Mouse (Mus musculus): Measurements from ENCODE around the gene Atox1. TPM values are rescaled to one million over a fixed set of nuclear protein-coding genes. Genes with fewer than 3 reads are reported as not detected.

Gene Atox1
- polyA plus RNA-seq, 1 experiment, result not detected

DNA sequence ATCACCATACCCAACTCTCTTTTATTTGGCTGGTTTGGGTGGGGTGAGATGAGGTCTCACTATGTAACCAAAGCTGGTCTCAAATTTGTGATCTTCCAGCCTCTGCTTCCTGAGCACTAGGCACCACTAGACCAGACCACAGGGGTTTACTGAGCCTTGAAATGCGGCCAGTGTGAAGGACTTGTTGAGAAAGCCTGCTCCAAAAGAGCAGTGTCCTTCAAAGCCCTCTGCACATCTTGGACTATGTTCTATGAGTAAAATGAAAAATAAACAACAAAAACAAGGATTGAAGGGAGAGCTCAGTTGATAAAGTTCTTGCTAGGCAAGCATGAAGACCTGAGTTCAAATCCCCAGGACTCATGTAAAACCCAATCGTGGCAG is 47.6 kb downstream of the Atox1 start:
- 91% methylated on average over 2 of the region's 2 CpGs for WGBS
- Histone ChIP-seq H3K4me1 (ENCODE audit: control insufficient read depth, insufficient read depth, low read length) (peaks cover 4% of the 10 kb centered on the region), H3K4me3 (ENCODE audit: insufficient read depth, low read depth, low read length) (no peak overlapping the region), H3K27ac (ENCODE audit: insufficient read depth, low read depth, low read length) (no peak overlapping the region)
- TF ChIP-seq POLR2A (IDR thresholded peaks at IDR 0.05; ENCODE audit: insufficient read depth, low read depth, low read length) (no peak), CTCF (IDR thresholded peaks at IDR 0.05; ENCODE audit: insufficient read depth, low read depth, low read length) (no peak)

DNA sequence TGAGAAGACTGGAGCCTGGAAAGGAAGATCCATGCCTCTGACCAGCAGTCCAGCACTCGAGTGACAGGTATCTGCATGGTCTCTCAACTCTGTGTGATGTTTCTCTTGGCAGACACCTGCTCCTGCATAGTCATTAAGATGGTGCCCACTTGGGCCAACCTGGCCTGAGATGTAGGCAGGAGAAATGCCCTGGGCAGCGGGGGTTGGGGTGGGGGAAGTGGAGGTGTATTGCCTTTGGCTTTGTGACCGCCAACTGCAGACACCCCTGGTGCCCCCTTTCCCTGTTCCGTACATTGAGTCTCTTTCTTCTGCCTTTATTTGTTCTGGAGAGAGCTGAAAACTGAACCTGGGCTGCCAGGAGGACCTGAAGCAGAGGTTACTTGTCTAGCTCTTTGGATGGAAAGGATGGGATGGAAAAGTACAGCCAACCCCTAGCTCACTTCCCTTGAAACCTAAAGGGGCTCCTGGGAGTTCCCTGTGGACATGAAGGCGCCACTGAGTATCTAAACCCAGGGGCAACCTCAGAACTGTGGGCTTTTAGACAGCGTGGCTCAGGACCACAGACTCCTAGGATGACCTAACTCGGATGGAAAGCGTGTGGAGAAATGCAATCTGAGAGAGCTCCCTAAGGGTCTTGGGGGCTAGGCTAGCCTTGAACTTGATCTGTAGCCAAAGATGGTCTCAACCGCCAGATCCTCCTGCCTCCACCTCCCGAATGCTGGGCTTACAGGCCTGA is 48.2 kb downstream of the Atox1 start:
- Histone ChIP-seq H3K27ac (ENCODE audit: insufficient read depth, low read depth, low read length) (no peak overlapping the region), H3K4me1 (ENCODE audit: control insufficient read depth, insufficient read depth, low read length) (peaks cover 3% of the 10 kb centered on the region), H3K4me3 (ENCODE audit: insufficient read depth, low read depth, low read length) (no peak overlapping the region)
- WGBS, result 92% methylated on average over 10 of the region's 10 CpGs
- TF ChIP-seq POLR2A (IDR thresholded peaks at IDR 0.05; ENCODE audit: insufficient read depth, low read depth, low read length), result no peak
- TF ChIP-seq CTCF (IDR thresholded peaks at IDR 0.05; ENCODE audit: insufficient read depth, low read depth, low read length), result no peak

DNA sequence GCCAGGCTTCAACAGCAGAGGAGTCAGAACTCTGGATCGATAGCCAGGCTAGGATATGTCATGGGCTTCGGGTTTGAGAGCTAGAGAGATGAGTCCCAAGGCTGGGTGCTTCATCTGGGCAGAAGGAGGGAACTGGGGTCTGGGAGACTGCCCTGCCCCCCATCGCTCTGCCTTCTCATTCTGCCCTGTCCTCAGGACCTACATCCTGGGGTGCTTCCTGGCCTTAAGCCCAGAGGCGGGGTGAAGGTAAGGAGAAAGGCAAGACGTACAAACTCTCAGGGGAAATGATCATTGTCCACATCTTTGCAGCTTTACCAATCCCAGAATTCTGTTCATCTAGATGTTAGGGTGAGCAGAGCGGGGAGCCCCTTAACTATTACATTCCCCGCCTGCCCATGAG is 49.0 kb downstream of the Atox1 start:
- Histone ChIP-seq H3K4me3 (ENCODE audit: insufficient read depth, low read depth, low read length) (no peak overlapping the region), H3K4me1 (ENCODE audit: control insufficient read depth, insufficient read depth, low read length) (no peaks in the 10 kb centered on the region), H3K27ac (ENCODE audit: insufficient read depth, low read depth, low read length) (no peak overlapping the region)
- WGBS, result 80% methylated on average over 7 of the region's 7 CpGs
- TF ChIP-seq POLR2A (IDR thresholded peaks at IDR 0.05; ENCODE audit: insufficient read depth, low read depth, low read length) (no peak), CTCF (IDR thresholded peaks at IDR 0.05; ENCODE audit: insufficient read depth, low read depth, low read length) (no peak)

DNA sequence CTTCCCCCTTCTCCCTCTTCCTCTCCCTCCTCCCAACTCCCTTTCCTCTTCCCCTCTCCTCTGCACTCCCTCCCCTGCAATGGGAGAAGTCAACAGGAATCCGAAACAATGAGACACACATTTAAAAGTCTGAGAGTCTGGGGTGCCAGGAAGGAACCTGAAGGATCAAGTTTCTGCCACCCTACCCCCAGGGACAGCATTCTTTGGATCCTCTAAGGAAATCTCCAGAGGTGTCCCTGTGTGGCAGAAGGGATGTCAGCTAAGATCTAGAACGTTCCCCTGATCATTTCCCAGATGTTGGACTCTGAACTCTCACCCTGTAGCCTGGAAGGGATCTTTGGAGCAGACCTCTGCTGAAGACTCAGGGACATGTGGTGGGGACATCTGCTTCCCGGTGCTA is 50.5 kb downstream of the Atox1 start:
- H3K4me1 ChIP-seq (ENCODE audit: control insufficient read depth, insufficient read depth, low read length), result no peaks in the 10 kb centered on the region
- 79% methylated on average over 3 of the region's 3 CpGs for WGBS
- H3K4me3 ChIP-seq (ENCODE audit: insufficient read depth, low read depth, low read length), result no peak overlapping the region
- TF ChIP-seq CTCF (IDR thresholded peaks at IDR 0.05; ENCODE audit: insufficient read depth, low read depth, low read length), result no peak
- TF ChIP-seq POLR2A (IDR thresholded peaks at IDR 0.05; ENCODE audit: insufficient read depth, low read depth, low read length), result no peak
- no peak overlapping the region for H3K27ac ChIP-seq (ENCODE audit: insufficient read depth, low read depth, low read length)

DNA sequence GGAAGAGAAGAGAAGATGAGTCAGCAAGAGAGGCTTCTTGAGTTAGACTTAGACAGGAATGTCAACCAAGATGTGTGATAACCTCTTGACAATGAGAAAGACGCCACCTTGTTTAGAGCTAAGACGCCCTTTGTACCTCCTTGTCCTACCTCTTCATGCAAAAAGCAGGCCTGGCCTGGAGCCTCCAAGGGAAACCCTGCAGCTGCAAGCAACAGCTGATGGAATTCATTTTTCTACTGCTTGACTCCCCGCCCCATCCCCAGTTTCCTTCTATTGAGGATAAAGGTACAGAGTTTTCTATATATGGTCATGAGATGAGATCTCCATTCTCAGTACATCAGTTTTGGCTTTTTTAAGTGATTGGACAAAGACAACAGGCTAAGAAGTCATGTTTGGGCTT is 51.0 kb downstream of the Atox1 start:
- Histone ChIP-seq H3K4me3 (ENCODE audit: insufficient read depth, low read depth, low read length) (no peak overlapping the region), H3K27ac (ENCODE audit: insufficient read depth, low read depth, low read length) (no peak overlapping the region), H3K4me1 (ENCODE audit: control insufficient read depth, insufficient read depth, low read length) (no peaks in the 10 kb centered on the region)
- 88% methylated on average over 3 of the region's 3 CpGs for WGBS
- no peak for TF ChIP-seq POLR2A (IDR thresholded peaks at IDR 0.05; ENCODE audit: insufficient read depth, low read depth, low read length)
- no peak for TF ChIP-seq CTCF (IDR thresholded peaks at IDR 0.05; ENCODE audit: insufficient read depth, low read depth, low read length)

DNA sequence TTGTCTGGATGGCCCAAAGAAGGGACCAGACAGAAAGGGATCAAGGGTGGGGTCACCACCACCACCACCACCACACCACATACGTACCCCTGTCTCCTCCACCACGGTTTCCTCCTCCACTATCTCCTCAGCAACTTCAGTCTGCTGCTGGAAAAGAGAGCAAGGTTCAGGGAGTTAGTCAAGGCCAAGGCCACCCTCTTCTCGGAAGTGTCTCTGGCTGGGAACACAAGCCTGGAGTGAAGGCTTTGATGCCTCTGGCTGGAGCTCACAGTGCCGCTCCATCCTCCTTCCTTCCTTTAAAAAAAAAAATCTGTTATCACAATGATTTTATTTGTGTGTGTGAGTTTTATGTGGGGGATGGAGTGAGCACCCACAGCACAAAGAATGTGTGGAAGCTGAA is 53.9 kb downstream of the Atox1 start:
- WGBS, result 79% methylated on average over 4 of the region's 4 CpGs
- no peak for TF ChIP-seq CTCF (IDR thresholded peaks at IDR 0.05; ENCODE audit: insufficient read depth, low read depth, low read length)
- no peak for TF ChIP-seq POLR2A (IDR thresholded peaks at IDR 0.05; ENCODE audit: insufficient read depth, low read depth, low read length)
- Histone ChIP-seq H3K4me3 (ENCODE audit: insufficient read depth, low read depth, low read length) (no peak overlapping the region), H3K4me1 (ENCODE audit: control insufficient read depth, insufficient read depth, low read length) (no peaks in the 10 kb centered on the region), H3K27ac (ENCODE audit: insufficient read depth, low read depth, low read length) (no peak overlapping the region)

DNA sequence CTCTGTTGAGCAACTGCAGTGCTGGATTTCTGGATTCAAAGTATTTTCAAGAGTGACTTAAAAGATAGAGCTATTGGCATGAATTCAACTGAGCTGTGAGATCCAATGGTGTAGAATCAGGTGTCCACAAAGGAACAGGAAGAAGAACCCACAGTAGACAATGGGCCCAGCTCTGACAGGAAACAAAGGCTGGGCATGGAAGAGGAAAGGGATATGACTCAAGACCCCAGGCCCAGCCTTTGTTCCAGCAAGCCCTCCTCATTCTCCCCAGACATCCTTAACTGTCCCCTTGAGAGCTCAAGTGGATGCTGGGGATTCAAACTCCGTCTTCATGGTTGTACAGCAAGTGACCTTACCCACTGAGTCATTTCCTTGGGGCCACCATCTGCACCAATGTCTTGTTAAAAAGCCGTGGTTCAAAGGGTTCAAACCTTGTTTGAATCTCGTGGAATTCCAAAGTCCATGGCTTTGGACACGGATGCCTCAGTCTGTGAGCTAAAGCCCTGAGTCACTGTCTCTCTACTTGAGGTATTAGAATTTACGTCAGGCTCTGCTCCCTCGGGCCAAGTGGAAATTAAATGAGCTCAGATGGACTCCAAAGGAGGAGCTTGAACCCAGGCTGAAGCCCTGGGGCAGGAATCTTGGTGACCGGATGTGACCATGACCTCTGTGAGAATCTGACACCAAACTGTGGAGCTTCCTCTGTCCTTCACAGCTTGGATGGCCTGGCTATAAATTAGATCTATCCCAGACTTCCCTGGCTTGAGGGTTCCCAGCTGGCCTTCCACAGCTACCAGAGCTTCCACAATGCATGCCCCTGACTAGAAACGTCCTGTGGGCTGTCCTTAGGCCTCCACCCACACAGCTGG is 55.2 kb downstream of the Atox1 start:
- Histone ChIP-seq H3K4me1 (ENCODE audit: control insufficient read depth, insufficient read depth, low read length) (no peaks in the 10 kb centered on the region), H3K4me3 (ENCODE audit: insufficient read depth, low read depth, low read length) (no peak overlapping the region), H3K27ac (ENCODE audit: insufficient read depth, low read depth, low read length) (no peak overlapping the region)
- 84% methylated on average over 8 of the region's 8 CpGs for WGBS
- TF ChIP-seq CTCF (IDR thresholded peaks at IDR 0.05; ENCODE audit: insufficient read depth, low read depth, low read length) (no peak), POLR2A (IDR thresholded peaks at IDR 0.05; ENCODE audit: insufficient read depth, low read depth, low read length) (no peak)

DNA sequence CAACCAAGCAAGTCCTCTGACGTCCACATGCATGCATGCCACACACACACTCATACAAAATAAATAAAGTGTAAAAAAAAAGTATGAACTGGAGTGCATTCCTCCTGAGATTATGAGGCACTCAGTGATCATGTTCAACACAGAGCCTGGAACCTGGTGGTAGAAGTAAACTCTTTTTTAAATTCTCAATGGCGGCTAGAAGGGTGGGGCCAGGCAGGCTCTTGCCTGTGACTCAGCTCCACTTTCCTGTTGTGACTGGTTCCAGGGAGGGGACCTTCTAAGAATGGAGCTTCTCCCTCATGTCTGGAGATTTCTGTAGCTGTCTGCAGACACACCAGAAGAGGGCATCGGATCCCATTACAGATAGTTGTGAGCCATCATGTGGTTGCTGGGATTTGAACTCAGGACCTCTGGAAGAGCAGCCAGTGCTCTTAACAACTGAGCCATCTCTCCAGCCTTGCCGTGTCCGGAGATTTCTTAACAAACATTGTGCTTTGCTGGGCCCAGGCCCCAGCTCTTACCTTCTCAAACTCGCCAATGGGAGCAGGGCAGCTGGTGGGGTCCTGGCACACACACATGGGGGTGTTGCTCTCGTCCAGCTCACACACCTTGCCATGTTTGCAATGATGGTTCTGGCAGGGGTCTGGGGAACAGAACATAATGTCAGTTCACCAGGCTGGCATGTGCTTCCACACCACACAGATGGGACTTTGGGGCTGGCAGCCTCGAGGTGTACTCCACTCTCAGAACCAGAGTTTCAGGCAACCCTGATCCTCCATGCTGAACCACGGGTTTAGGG is 56.2 kb downstream of the Atox1 start:
- Histone ChIP-seq H3K27ac (ENCODE audit: insufficient read depth, low read depth, low read length) (no peak overlapping the region), H3K4me3 (ENCODE audit: insufficient read depth, low read depth, low read length) (no peak overlapping the region), H3K4me1 (ENCODE audit: control insufficient read depth, insufficient read depth, low read length) (no peaks in the 10 kb centered on the region)
- no peak for TF ChIP-seq CTCF (IDR thresholded peaks at IDR 0.05; ENCODE audit: insufficient read depth, low read depth, low read length)
- TF ChIP-seq POLR2A (IDR thresholded peaks at IDR 0.05; ENCODE audit: insufficient read depth, low read depth, low read length), result no peak
- WGBS, result 88% methylated on average over 9 of the region's 9 CpGs

Data from olfactory bulb, adult 2 months (tissue).